Mouse (Mus musculus): ENCODE data around the gene Atp6v1e1. TPM values are rescaled to one million over a fixed set of nuclear protein-coding genes. Genes with fewer than 3 reads are reported as not detected.

The Atp6v1e1 gene
- polyA plus RNA-seq, 1 experiment = 206 TPM

DNA sequence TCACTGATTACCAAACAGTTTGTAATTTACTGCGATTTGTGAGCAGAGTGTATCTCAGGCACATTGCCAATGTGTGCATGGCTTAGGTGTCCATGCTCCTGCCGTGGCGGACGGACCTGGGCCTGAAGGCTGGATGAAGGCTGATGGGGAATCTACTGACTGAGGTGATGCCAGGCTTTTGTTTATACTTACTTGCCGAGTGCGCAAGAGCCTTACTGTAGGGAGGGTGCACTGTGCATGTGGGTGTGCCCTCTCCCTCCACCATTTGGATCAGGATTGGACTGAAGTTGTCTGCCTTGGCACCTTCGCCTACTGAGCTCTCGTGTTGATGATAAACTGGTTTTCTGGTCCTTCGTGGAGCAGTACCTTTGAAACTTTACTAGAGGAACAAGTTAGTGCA is 45.1 kb downstream of the Atp6v1e1 start:
- Histone ChIP-seq H3ac (ENCODE audit: control insufficient read depth, insufficient read length) (no peak overlapping the region), H3K4me3 (no peak overlapping the region), H3K36me3 (ENCODE audit: control insufficient read depth, insufficient read depth) (no peaks in the 10 kb centered on the region), H3K27me3 (ENCODE audit: control insufficient read depth, insufficient read depth, insufficient read length) (no peaks in the 10 kb centered on the region), H3K79me2 (ENCODE audit: control insufficient read depth, insufficient read depth) (no peaks in the 10 kb centered on the region), H3K4me2 (ENCODE audit: low read depth) (no peak overlapping the region)
- TF ChIP-seq POLR2A (IDR thresholded peaks at IDR 0.05; ENCODE audit: insufficient read length, low read depth) (no peak), MAX (IDR thresholded peaks at IDR 0.05; ENCODE audit: low read depth) (no peak), USF1 (IDR thresholded peaks at IDR 0.05; ENCODE audit: low read depth) (no peak), MYOD1 (IDR thresholded peaks at IDR 0.05; ENCODE audit: control insufficient read depth in 1 of 3, insufficient read length in 2 of 3, low read depth in 2 of 3) (no peak), E2F4 (IDR thresholded peaks at IDR 0.05; ENCODE audit: insufficient read depth) (no peak), TCF12 (IDR thresholded peaks at IDR 0.05; ENCODE audit: insufficient read depth, poor library complexity, severe bottlenecking) (no peak)

DNA sequence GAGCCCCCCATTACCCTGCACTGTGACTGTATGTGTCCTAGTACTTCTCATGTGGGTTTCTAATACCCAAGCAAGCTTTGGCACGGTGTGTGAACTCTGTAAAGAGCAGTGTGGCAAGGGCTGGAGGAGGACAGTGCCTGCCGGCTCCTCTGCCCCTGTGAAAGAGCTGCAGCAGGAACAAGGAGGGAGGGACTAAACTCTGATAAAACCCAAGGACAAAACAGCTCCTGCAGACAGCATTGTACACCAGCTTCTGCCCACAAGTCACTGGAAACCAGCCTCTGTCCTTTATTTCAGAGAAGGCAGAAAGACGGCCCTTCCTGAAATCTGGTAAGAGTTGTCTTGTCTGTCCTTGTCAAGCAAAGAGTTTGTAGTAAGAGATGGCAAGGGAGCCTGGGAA is 46.3 kb downstream of the Atp6v1e1 start:
- H3K79me2 ChIP-seq (ENCODE audit: control insufficient read depth, insufficient read depth) = no peaks in the 10 kb centered on the region
- H3K4me3 ChIP-seq = no peak overlapping the region
- no peaks in the 10 kb centered on the region for H3K36me3 ChIP-seq (ENCODE audit: control insufficient read depth, insufficient read depth)
- TF ChIP-seq TCF12 (IDR thresholded peaks at IDR 0.05; ENCODE audit: insufficient read depth, poor library complexity, severe bottlenecking) (no peak), REST (IDR thresholded peaks at IDR 0.05; ENCODE audit: insufficient read depth, insufficient read length) (no peak), SRF (IDR thresholded peaks at IDR 0.05; ENCODE audit: control insufficient read depth, insufficient read length, low read depth) (no peak), MYOD1 (IDR thresholded peaks at IDR 0.05; ENCODE audit: control insufficient read depth in 1 of 3, insufficient read length in 2 of 3, low read depth in 2 of 3) (no peak), E2F4 (IDR thresholded peaks at IDR 0.05; ENCODE audit: insufficient read depth) (no peak), POLR2AphosphoS2 (IDR thresholded peaks at IDR 0.05; ENCODE audit: insufficient read length, low read depth) (no peak), USF1 (IDR thresholded peaks at IDR 0.05; ENCODE audit: low read depth) (no peak), POLR2A (IDR thresholded peaks at IDR 0.05; ENCODE audit: insufficient read length, low read depth) (no peak), TCF3 (IDR thresholded peaks at IDR 0.05; ENCODE audit: insufficient read length, low read depth) (no peak), MAX (IDR thresholded peaks at IDR 0.05; ENCODE audit: low read depth) (no peak), MYOG (IDR thresholded peaks at IDR 0.05; ENCODE audit: control insufficient read depth in 1 of 3, insufficient read depth in 1 of 3, insufficient read length in 2 of 3, low read depth in 2 of 3) (no peak), CEBPB (IDR thresholded peaks at IDR 0.05; ENCODE audit: insufficient read depth, poor library complexity, severe bottlenecking) (no peak)
- no peak overlapping the region for H3ac ChIP-seq (ENCODE audit: control insufficient read depth, insufficient read length)
- H3K4me2 ChIP-seq (ENCODE audit: low read depth) = no peak overlapping the region
- H3K27me3 ChIP-seq (ENCODE audit: control insufficient read depth, insufficient read depth, insufficient read length) = no peaks in the 10 kb centered on the region

DNA sequence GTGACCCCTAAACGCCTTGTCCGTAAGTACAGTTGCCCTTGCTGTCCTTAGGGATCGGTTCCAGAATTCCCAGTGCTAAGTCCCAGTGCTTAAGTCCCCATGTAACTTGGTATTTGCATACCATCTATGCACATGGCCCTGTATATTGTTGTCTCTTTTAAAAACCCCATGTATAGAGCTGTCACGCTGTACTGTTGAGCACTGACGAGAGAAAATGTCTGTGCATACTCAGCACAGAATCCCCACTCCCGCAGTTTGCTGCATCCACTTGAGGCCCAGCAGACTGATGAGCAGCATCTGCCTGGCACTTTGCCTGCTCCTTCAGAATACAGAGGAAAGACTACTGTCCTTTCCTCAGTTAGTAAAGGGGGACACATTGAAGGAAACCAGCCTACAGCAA is 48.8 kb downstream of the Atp6v1e1 start:
- no peak for TF ChIP-seq USF1 (IDR thresholded peaks at IDR 0.05; ENCODE audit: low read depth)
- H3K36me3 ChIP-seq (ENCODE audit: control insufficient read depth, insufficient read depth) = no peaks in the 10 kb centered on the region
- no peak overlapping the region for H3ac ChIP-seq (ENCODE audit: control insufficient read depth, insufficient read length)
- H3K4me3 ChIP-seq = no peak overlapping the region
- no peaks in the 10 kb centered on the region for H3K79me2 ChIP-seq (ENCODE audit: control insufficient read depth, insufficient read depth)
- no peak overlapping the region for H3K4me2 ChIP-seq (ENCODE audit: low read depth)
- H3K27me3 ChIP-seq (ENCODE audit: control insufficient read depth, insufficient read depth, insufficient read length) = no peaks in the 10 kb centered on the region

DNA sequence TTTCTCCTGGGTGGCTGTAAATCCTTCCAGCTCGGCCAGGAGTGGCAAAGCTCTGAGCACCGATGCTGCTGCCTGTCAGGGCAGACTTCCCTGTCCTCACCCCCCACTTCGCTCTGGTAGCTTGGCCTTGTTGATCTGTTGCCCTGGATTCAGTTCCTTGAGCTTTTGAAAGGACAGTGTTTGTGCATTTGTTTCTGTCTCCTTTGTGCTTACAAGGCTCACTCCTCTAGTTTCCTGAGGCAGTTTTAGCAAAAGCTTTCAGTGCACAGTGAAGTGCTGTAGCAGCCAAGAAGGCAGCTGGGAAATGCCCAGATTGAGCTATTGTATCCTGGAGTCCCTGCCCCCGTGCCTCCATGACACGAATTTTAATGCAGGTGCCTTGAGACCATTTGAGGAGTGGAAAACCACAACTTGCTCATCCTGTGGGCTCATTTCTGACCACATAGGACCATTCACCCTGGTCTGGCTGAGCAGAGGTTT is 49.4 kb downstream of the Atp6v1e1 start, which contains the start of gene Slc25a18:
Gene Slc25a18, plus strand, starts transcription at position 430 of the 480 bp plus-strand sequence.
- Histone ChIP-seq H3K79me2 (ENCODE audit: control insufficient read depth, insufficient read depth) (no peaks in the 10 kb centered on the region), H3K36me3 (ENCODE audit: control insufficient read depth, insufficient read depth) (no peaks in the 10 kb centered on the region), H3K4me2 (ENCODE audit: low read depth) (peak within 1 kb of the TSS; percentile 54), H3ac (ENCODE audit: control insufficient read depth, insufficient read length) (no peak within 1 kb of the TSS), H3K4me3 (no peak within 1 kb of the TSS), H3K27me3 (ENCODE audit: control insufficient read depth, insufficient read depth, insufficient read length) (no peaks in the 10 kb centered on the region)
- TF ChIP-seq SRF (IDR thresholded peaks at IDR 0.05; ENCODE audit: control insufficient read depth, insufficient read length, low read depth) (no peak), CEBPB (IDR thresholded peaks at IDR 0.05; ENCODE audit: insufficient read depth, poor library complexity, severe bottlenecking) (no peak), POLR2AphosphoS2 (IDR thresholded peaks at IDR 0.05; ENCODE audit: insufficient read length, low read depth) (no peak), POLR2A (IDR thresholded peaks at IDR 0.05; ENCODE audit: insufficient read length, low read depth) (no peak), REST (IDR thresholded peaks at IDR 0.05; ENCODE audit: insufficient read depth, insufficient read length) (no peak), MYOD1 (IDR thresholded peaks at IDR 0.05; ENCODE audit: control insufficient read depth in 1 of 3, insufficient read length in 2 of 3, low read depth in 2 of 3) (no peak)

DNA sequence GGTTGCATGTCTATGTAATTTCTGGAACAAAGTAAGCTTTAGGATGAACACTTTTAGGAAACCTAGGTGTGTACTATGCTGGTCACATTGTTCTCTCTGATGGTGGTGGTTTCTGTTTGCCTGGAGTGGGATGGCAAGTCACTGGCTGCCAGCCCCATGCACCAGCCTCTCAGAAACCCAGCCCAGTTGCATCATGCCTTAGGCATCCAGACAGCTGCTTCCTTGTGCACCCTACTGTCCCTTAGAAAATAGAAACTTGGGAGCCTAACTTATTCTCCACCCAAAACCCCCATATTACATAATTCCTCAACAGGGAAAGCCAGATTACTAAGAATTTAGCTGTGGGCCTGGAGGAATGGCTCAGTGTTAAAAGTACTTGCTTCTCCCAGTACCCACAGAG is 50.6 kb downstream of the Atp6v1e1 start:
- no peak overlapping the region for H3K4me3 ChIP-seq
- H3ac ChIP-seq (ENCODE audit: control insufficient read depth, insufficient read length) = no peak overlapping the region
- H3K79me2 ChIP-seq (ENCODE audit: control insufficient read depth, insufficient read depth) = no peaks in the 10 kb centered on the region
- TF ChIP-seq POLR2A (IDR thresholded peaks at IDR 0.05; ENCODE audit: insufficient read length, low read depth) (no peak), MYOG (IDR thresholded peaks at IDR 0.05; ENCODE audit: control insufficient read depth in 1 of 3, insufficient read depth in 1 of 3, insufficient read length in 2 of 3, low read depth in 2 of 3) (peak; percentile 41 to 87 (median 82)), CEBPB (IDR thresholded peaks at IDR 0.05; ENCODE audit: insufficient read depth, poor library complexity, severe bottlenecking) (peak; percentile 71), TCF3 (IDR thresholded peaks at IDR 0.05; ENCODE audit: insufficient read length, low read depth) (no peak), MYOD1 (IDR thresholded peaks at IDR 0.05; ENCODE audit: control insufficient read depth in 1 of 3, insufficient read length in 2 of 3, low read depth in 2 of 3) (peak; percentile 28 to 86 (median 85)), MAX (IDR thresholded peaks at IDR 0.05; ENCODE audit: low read depth) (no peak), TCF12 (IDR thresholded peaks at IDR 0.05; ENCODE audit: insufficient read depth, poor library complexity, severe bottlenecking) (peak; percentile 47)
- no peaks in the 10 kb centered on the region for H3K36me3 ChIP-seq (ENCODE audit: control insufficient read depth, insufficient read depth)
- no peaks in the 10 kb centered on the region for H3K27me3 ChIP-seq (ENCODE audit: control insufficient read depth, insufficient read depth, insufficient read length)
- H3K4me2 ChIP-seq (ENCODE audit: low read depth) = peak overlapping the region; percentile 54
